Mouse (Mus musculus) G1E (cell line): ENCODE measurements at regions not wholly inside any gene's neighbourhood (a gene's known extent, or its start where the extent isn't known, plus 50 kb on each side); places are given as distances from the start of the nearest gene placed in this dataset.

Experiments
- ATAC-seq: 2 replicates; pipeline ENCODE4 v1.8.0; 2016; ENCODE audit warnings: mild to moderate bottlenecking; ENCODE audit not compliant: insufficient number of reproducible peaks, poor library complexity, low FRiP score, severe bottlenecking; ENCODE audit errors: extremely low read depth
- DNase-seq: peaks from one replicate; pipeline ENCODE4 v3.0.0; 2012; ENCODE audit warnings: low spot score
- H3K27me3 ChIP-seq: 2 replicates; pipeline ENCODE4 v1.6.1; 2012; ENCODE audit warnings: mild to moderate bottlenecking, low read length, inconsistent platforms; ENCODE audit not compliant: insufficient read depth
- H3K36me3 ChIP-seq: replicated peaks from 2 replicates; pipeline ENCODE3; 2012; ENCODE audit warnings: mild to moderate bottlenecking, inconsistent platforms
- H3K4me1 ChIP-seq: 2 replicates; pipeline ENCODE4 v1.6.1; 2012; ENCODE audit warnings: low read depth, low read length, inconsistent platforms, mixed read lengths; ENCODE audit not compliant: insufficient read depth
- H3K4me3 ChIP-seq: 2 replicates; pipeline ENCODE4 v1.5.1; 2012; ENCODE audit warnings: low read depth, mild to moderate bottlenecking, inconsistent platforms, low read length, moderate library complexity, mixed read lengths
- H3K9me3 ChIP-seq: replicated peaks from 2 replicates; pipeline ENCODE4 v1.6.1; 2012; ENCODE audit warnings: inconsistent platforms
- CTCF ChIP-seq: IDR thresholded peaks from 2 replicates; pipeline ENCODE4 v1.5.1; 2012; ENCODE audit warnings: low read depth, low read length, inconsistent platforms, mixed read lengths
- GATA1 ChIP-seq: IDR thresholded peaks from 2 replicates; pipeline ENCODE4 v1.6.1; 2012; ENCODE audit warnings: borderline replicate concordance, low read length, inconsistent platforms, mixed read lengths
- GATA2 ChIP-seq: IDR thresholded peaks from 2 replicates; pipeline ENCODE4 v1.6.1; 2012; ENCODE audit warnings: low read depth, low read length, inconsistent platforms, borderline replicate concordance
- POLR2AphosphoS5 ChIP-seq: IDR thresholded peaks from 2 replicates; pipeline ENCODE4 v1.6.1; 2012; ENCODE audit warnings: low read depth, low read length, inconsistent platforms; ENCODE audit not compliant: insufficient replicate concordance
- TAL1 ChIP-seq: conservative IDR thresholded peaks from 2 replicates; pipeline ENCODE4 v1.6.1; 2012; ENCODE audit warnings: low read depth, low read length, inconsistent platforms, mixed read lengths

DNA sequence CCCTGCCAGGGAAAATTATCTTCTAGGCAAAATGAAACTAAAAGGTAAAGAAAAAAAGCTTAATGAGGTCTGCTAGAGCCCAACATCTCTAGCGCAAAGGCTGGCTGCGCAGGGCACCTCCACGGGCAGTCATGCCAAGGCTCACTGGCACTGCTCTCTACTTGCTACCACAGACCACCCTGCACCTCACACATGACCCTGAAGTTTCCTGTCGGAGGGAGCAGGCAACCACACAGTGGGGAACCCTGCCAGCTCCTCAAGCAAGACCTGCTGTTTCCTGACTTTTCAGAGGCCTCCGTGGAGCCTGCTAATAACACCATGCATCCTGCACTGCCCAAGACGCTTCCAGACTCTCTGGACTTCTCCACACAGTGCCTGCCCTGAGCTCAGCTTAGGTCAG lies 182.3 kb downstream of the Mroh4 start:
- Histone ChIP-seq H3K9me3 (peaks cover 82% of the 10 kb centered on the region), H3K4me3 (no peak overlapping the region), H3K4me1 (no peaks in the 10 kb centered on the region), H3K36me3 (no peaks in the 10 kb centered on the region), H3K27me3 (no peaks in the 10 kb centered on the region)
- DNase-seq = no peak
- TF ChIP-seq TAL1 = no peak
- TF ChIP-seq GATA1 = no peak
- TF ChIP-seq CTCF = no peak
- TF ChIP-seq GATA2 = no peak
- no peak for TF ChIP-seq POLR2AphosphoS5
- no peak for ATAC-seq

DNA sequence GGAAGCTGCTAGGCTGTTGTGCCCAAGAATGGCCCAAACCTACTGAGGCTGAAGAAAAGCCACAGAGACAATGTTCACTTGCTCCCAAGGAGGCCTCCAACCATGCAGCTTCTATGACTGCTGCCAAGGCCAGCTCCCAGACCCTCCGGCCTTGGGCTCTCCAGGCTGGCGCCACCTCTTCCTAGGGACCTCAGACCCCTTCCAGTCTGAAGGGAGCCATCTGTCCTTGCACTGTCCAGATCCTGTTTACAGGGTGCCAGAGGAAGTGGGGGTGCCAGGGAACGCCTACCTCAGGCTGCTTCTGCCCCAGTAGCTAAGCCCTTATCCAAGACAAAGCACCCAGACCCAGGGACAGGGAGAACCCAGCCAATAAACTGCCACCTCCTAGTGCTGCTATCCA lies 183.7 kb downstream of the Mroh4 start:
- TF ChIP-seq GATA1 (no peak), TAL1 (no peak), POLR2AphosphoS5 (no peak), CTCF (no peak), GATA2 (no peak)
- H3K27me3 ChIP-seq = no peaks in the 10 kb centered on the region
- no peak overlapping the region; the same call in 1 of the 2 replicates for H3K4me3 ChIP-seq
- H3K36me3 ChIP-seq = no peaks in the 10 kb centered on the region
- ATAC-seq (no peak), DNase-seq (no peak)
- H3K4me1 ChIP-seq = no peaks in the 10 kb centered on the region
- H3K9me3 ChIP-seq = peaks cover 93% of the 10 kb centered on the region

DNA sequence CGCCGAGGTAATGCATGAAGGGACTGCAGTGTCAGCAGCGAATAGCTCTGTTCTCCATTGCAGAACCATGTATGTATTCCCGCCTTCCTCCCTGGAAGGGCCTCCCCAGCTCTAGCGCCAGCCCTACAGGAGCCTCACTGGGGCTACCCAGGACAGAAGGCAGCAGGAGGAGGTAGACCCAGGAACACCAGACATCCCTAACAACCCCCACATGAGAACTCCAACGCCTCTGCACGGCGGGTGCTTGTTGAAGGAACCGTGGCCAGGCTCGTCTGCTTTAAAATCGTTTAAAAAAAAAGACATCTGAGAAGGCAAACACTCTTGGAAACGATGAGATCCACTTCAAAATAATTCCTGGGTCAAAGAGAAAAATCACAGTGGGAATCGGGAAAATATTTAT lies 194.3 kb downstream of the Mroh4 start:
- H3K27me3 ChIP-seq = no peaks in the 10 kb centered on the region
- DNase-seq (no peak), ATAC-seq (no peak)
- H3K4me1 ChIP-seq = no peaks in the 10 kb centered on the region
- no peaks in the 10 kb centered on the region for H3K36me3 ChIP-seq
- no peak overlapping the region for H3K4me3 ChIP-seq
- peaks cover 73% of the 10 kb centered on the region for H3K9me3 ChIP-seq
- no peak for TF ChIP-seq GATA1
- TF ChIP-seq GATA2 = no peak
- TF ChIP-seq POLR2AphosphoS5 = no peak
- no peak for TF ChIP-seq CTCF
- no peak for TF ChIP-seq TAL1

DNA sequence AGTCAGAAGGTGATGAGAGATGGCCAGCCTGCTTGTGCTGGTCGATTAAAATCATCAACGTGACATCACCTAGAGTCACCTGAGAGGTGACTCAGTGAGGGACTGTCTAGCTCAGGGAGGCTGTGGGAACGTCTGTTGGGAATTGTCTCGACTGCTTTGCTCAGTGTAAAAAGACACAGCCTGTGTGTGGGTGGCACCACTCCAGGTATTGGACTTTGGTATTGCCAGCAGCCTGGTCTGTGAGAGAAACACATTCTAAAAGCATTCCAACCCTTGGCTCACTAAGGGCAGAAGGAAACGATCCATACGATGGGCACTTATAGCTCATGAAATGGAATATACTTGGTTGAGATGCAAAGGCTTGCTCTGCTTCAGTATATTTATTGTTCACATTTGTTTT lies 209.2 kb downstream of the Mroh4 start:
- no peak for ATAC-seq
- H3K9me3 ChIP-seq = peaks cover 81% of the 10 kb centered on the region
- H3K4me3 ChIP-seq = no peak overlapping the region
- DNase-seq = no peak
- H3K4me1 ChIP-seq = no peaks in the 10 kb centered on the region
- no peaks in the 10 kb centered on the region for H3K27me3 ChIP-seq
- H3K36me3 ChIP-seq = no peaks in the 10 kb centered on the region
- no peak for TF ChIP-seq TAL1
- TF ChIP-seq GATA2 = no peak
- TF ChIP-seq CTCF = no peak
- TF ChIP-seq GATA1 = no peak
- TF ChIP-seq POLR2AphosphoS5 = no peak

DNA sequence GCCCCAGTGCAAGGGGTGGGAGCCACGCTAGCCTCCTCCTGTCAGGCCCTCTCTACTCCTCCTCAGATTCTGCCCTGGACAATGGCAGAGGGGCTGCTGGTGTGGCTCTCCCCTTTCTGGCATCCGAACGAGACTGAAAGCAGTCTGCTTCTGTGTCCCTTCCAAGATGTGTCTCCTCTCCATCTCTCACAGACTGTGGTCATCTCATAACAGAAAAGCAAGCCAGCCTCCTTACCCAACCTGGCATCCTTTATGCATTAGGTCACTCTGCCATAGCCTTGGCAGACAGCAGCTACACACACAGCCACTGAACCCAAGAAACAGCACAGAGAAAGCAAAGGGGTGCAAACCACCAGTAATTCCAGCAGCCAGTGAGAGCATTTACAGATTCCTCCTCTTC lies 213.2 kb downstream of the Mroh4 start:
- peaks cover 82% of the 10 kb centered on the region for H3K9me3 ChIP-seq
- no peak for DNase-seq
- ATAC-seq = no peak

DNA sequence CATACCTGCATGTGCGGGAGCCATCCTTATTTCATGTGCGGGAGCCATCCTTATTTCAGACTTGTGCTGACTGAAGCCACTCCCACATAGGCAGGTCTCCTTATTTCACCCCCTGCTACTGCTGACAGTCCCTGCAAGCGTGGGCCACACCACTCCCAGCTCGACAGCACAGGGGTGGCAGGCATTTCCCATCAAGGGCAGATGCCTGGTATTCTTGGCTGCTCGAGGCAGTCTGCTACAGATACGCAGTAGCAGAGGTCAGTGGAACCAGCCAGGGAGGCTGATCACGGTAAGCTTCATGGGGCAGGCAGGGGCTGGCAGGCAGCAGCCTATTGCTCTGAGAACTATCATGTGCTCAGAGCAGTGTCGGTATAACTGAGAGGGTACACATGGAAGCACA lies 215.6 kb downstream of the Mroh4 start:
- H3K9me3 ChIP-seq = peaks cover 85% of the 10 kb centered on the region
- no peaks in the 10 kb centered on the region for H3K27me3 ChIP-seq
- H3K4me1 ChIP-seq = no peaks in the 10 kb centered on the region
- no peak for TF ChIP-seq TAL1
- TF ChIP-seq CTCF = no peak
- no peak for TF ChIP-seq POLR2AphosphoS5
- TF ChIP-seq GATA1 = no peak
- TF ChIP-seq GATA2 = no peak
- DNase-seq = no peak
- H3K36me3 ChIP-seq = no peaks in the 10 kb centered on the region
- ATAC-seq = no peak
- no peak overlapping the region for H3K4me3 ChIP-seq

More for the DNA sequence above, 213.2 kb downstream of the Mroh4 start:
- Histone ChIP-seq H3K36me3 (no peaks in the 10 kb centered on the region), H3K27me3 (no peaks in the 10 kb centered on the region), H3K4me1 (no peaks in the 10 kb centered on the region), H3K4me3 (no peak overlapping the region)
- TF ChIP-seq CTCF (no peak), GATA1 (no peak), GATA2 (no peak), TAL1 (no peak), POLR2AphosphoS5 (no peak)

DNA sequence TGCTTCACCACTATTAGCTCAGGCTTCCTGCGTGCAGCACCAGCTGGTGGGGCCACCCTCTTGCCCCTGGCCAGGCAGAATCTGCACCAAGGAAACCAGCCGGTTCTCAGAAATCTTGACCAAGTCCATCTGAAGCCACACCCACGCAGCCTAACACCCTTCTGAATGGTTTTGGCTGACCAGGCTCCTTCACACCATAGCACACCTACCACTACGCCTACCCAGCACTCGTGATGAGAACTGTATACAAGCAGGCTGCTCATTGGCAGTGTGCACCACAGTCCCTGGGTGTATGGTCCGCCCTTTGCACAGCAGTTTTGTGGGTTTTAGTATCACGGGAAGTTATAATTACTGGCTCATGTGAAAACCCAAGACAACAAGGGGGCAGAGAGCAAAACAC lies 217.5 kb downstream of the Mroh4 start:
- ATAC-seq (no peak), DNase-seq (no peak)
- H3K36me3 ChIP-seq = no peaks in the 10 kb centered on the region
- peaks cover 90% of the 10 kb centered on the region for H3K9me3 ChIP-seq
- no peaks in the 10 kb centered on the region for H3K4me1 ChIP-seq
- TF ChIP-seq TAL1 = no peak
- H3K4me3 ChIP-seq = no peak overlapping the region; the same call in 1 of the 2 replicates
- no peaks in the 10 kb centered on the region for H3K27me3 ChIP-seq
